Mouse (Mus musculus) urinary bladder, postnatal 36 days (tissue): Measurements from ENCODE around the gene Ykt6.
A peak's percentile ranks its signal among the peaks of the same experiment; 100 is the strongest.
"Not testable (repeated sequence)": the region's sequence is repeated elsewhere in the genome, so short reads cannot be mapped to it uniquely, and the experiment has no call there.

ENCODE experiments used
- DNase-seq, 2 experiments: peaks; one replicate each; pipeline ENCODE4 v3.0.0; 2022; ENCODE audit warnings: low spot score in 2 of 2, mixed read lengths in 1 of 2

The Ykt6 gene

DNA sequence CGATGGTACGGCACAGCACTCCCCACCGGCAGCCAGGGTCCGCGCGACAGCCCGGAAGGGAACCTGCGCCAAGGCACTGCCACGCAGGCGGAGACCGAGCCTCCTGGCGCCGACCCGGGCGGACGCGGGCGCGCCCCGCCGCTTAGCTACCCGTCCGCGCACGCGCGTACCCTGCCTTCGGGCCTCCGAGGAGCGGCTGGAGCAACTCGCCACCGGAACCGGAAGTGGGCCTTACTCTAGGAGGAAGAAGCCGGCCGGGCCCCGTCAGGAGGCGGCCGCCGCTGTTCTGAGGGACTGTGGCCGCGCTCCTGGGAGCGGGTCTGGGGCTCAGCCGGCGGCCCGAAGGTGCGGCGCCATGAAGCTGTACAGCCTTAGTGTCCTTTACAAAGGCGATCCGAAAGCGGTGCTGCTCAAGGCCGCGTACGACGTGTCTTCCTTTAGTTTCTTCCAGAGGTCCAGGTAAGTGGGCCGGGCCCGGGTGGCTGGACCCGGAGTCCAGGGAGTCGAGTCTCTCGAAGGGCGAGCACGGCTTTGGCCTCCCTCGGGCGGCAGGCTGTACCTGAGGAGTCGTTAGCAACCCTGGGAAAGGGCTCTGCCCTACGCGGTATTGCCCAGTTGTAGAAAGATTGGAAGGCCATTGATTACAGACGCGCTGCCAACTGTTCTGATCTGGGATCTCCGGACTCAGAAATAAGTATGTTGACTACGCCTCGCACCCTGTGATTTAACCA, at the start of gene Ykt6:
Gene Ykt6 (plus strand): TSS at position 148 of the 731 bp plus-strand sequence.
- peak; percentile 89 to 97 for DNase-seq

DNA sequence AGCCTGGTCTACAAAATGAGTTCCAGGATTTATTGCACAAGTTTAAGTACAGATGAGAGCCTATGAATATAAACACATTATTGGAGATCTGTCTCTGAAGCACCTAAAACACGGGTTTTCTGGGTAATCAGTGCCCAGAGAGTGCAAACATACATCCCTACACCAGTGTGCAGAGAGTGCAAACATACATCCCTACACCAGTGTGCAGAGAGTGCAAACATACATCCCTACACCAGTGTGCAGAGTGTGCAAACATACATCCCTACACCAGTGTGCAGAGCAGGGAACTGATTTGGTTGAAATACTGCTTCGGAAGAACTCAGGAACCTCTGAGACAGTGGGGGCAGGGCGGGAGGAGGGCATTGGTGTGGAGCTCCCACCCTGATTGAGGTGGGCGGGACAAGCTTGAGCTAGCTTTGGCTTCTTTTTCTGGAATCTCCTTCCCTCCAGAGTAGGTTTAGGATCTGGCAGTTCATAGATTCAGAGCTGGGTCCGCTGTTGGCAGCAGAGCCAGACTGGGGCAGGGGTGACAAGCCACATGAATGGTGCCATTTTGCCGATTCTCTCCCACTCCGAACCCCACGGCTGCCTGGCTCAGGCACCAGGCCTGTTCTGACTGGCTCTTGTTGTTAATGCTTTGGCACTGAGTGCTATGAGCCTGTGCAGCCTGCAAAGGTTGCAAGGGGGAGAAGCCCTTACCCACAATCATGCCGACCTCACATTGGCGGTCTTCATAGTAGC, 49.5 kb upstream of the Ykt6 start:
- no peak for DNase-seq

DNA sequence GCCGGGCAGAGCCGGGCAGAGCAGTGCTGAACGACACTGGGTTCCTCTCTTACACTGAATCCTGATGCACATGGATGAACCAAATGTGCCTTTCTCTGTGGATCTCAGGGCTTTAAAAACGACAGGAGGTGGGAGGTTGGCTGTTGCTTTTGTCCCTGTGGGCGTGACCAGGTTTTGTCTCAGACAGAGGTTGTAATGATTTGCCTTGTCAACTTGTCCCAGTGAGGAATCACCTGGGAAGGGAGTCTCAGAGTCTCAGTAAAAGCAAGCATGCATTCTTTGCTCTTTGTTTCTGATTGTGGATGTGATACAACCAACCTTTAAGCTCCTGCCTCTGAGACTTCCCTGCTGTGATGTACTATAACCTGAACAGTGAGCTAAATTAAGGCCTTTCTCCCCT, 48.4 kb upstream of the Ykt6 start:
- DNase-seq = no peak

DNA sequence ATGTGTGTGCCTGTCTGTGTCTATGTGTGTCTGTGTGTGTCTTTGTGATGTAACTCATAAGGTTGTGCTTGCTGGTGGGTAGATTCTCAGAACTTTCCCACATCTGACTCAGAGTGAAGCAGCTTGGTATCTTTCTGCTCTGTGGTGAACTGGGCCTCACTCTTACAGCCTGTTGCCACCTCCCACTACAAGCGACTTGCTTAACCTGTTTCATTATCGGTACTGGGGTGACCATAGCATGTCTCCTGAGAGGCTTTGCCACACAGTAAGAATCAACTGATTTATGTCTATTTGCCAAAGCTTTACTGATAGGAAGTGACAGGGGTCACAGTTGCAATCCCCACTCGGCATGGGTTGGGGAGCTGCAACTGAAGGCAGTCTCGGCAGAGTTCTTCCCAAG, 46.9 kb upstream of the Ykt6 start:
- no peak for DNase-seq

DNA sequence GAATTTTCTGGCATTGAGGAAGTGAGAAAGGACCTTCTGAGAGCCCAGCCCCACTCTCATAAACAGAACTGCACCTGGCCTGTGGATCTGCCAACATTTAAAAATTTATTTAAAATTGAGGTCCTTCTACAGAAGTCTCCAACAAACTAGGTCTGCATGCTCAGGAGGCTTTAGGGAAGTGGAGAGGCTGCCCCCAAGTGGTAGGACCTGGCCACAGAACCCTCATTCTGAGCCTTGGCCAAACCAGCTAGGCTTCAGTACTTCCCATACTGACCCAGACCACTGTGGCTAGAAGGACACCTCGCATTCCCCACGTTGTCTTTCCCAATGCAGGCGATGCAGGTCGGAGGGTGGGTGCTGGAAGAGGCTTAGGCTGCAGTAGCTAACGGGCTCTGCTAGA, 42.9 kb upstream of the Ykt6 start:
- peak; percentile 58 to 66 for DNase-seq

DNA sequence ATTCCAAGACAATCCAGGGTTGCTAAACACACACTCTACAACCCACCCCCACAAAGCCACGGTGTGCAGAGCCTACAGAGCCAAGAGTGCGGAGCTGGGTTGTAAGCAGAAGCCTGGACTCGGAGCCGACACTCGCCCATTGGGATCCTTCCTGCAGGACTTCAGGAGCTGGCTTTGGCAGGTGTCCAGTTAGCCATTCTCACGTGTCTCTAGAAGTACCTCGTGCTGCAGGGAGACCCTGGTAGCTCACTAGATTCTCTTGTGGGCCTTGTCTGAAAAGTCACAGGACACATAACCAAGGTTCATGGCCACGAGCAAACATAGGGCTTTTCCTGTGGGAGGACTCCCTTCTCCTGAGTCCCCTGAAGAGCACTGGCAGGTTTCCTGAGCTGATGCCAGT, 42.2 kb upstream of the Ykt6 start:
- no peak for DNase-seq

DNA sequence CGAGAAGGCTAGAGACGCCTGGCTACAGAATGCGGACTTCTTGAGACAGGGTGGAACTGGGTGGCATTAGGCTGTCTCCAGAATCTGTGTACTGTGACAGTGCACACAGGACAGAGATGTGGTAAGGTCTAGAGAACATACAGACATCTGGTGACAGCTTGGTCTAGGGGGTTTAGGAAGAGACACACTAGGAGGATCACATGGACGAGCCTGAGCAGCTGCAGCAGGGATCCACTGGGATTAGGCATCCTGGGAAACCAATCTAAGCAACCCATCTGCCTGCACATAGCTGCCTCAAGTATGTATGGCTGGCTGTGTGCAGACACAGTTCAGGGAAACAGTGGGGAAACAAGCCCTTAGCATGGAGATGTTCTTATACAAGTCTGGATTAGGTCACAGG, 41.6 kb upstream of the Ykt6 start:
- no peak for DNase-seq

DNA sequence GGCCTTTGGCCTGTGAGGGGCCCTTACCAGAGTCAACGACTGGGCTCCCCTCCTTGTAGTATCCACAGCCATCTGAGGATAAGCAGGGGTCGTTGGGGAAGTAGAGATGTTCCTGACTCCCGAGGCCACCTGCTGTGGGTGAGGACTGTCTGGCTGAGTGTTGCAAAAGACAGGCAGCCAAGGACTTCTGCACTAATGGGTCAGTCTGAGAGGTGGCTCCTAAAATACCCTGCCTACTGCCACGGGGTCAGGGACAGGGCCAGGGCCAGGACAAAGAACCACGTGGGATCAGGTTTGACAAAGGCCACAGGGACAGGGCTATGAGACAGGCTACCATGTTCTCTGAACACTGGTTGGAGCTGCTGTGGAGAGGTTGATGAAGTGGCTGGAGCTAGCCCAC, 40.6 kb upstream of the Ykt6 start:
- no peak for DNase-seq

DNA sequence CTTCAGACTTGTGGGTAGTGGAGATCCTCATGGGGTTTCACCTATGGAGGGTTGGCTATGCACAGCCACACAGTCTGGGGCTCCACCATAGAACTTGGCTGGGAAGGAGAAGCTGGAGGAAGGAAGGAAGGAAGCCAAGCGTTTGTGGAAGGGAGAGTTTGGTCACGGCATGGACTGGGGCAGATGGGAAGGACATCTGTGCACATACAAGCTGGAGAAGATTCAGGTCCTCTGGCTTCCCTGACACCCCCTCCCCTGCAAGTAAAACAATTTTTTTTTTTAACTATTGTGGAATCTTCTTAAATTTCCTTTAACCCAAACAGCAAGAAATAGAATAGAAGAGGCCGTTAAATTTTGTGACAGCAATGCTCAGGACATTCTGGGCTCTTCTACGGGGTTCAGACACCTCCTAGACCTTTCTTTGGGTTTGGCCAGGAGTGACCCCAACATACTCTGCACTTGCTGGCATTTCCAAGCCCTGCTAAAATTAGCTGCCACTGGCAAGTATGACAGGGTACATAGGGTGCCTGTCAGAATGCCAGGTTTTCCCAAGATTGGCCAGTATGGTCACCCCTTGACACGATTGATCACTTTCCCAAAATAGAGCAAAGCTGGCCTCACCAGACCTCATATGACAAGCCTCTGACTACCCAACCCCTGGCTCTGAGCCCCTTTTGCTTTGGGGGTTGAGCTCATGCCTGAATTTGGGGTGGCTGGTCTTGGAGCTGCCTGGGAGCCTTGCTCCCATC, 39.9 kb upstream of the Ykt6 start:
- DNase-seq = peak in 1 of 2 experiments; percentile 36

DNA sequence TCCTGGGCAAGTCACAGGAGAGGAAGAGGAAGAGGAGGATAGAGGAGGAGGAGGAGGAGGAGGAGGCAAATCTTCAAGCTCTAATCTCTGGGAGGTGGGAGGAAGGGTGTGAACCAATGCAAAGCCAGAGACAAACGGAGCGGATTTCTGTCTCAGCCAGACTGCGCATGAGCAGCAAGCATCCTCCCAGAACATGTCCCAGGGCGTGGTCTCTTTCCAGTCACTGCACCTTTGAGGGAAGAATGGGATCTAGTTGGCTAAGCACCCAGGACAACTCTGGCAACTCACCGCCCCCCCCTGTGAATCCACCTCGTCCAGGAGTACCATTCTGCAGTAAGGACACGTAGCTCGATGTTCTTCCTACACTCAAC, 39.3 kb upstream of the Ykt6 start:
- no peak for DNase-seq

DNA sequence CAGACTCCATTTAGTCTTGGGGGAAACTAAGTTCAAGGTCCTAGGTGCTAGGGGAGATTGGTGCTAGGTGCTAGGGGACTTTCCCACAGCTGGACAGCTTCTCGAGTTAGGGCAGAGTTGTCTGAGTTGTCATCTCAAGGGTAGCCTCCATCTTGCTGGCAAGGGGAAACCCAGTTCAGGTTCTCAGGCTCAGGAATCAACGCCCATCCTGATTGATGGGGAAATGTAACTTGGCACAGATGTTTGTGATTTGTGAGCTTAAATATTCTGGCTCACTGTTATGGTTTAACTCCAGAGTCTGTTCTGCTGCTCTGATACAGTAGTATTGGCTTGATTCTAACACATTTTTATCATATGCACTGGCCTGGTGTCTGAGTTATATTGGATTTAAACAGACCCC, 37.4 kb upstream of the Ykt6 start:
- DNase-seq = no peak

DNA sequence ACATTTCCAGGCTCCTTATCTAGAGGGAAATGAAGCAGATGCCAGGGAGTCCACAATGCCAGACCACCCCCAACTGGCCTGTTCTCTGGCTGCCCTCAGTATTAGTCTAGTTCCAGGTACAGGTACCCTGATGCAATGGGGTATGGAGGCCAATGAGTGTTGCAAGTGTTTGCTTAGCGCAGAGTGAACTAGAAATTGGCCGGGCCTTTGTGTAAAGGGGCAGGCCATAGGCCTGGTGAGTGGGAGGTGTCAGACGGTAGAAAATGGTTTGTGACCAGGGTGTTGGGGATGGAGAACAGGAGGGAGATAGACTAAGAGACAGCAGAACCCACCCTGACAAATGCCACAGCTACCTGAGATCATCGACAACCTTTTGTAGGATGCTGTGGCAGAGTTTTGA, 35.9 kb upstream of the Ykt6 start:
- DNase-seq = no peak

DNA sequence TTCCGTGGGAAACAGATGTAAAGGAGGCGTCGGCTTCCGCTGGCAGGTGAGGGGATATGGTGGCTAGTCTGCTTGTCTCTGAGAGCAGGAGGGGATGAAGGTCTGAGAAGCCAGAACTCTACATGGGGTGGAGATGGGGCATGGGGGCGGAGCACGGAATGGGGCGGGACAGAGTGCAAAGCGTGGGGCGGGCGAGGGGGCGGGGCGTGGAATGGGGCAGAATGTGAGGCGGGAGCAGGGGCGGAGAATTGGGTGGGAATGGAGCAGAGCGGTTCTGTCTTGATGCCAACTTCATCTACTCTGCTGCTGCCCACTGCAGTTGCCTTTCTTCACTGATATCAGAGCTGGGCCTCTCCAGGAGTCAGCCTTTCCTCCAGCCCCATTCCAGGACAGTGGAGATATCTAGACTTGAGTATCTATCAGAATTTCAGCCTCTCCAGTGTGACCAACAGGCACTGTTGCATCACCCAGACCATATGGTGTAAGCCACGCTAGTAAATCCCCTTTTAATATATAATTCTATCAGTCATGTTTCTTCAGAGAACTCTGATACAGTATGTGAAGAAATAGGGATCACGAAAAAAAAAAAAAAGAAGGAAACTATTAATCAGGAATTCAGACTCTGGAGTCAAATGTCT, 35.1 kb upstream of the Ykt6 start:
- no peak for DNase-seq

DNA sequence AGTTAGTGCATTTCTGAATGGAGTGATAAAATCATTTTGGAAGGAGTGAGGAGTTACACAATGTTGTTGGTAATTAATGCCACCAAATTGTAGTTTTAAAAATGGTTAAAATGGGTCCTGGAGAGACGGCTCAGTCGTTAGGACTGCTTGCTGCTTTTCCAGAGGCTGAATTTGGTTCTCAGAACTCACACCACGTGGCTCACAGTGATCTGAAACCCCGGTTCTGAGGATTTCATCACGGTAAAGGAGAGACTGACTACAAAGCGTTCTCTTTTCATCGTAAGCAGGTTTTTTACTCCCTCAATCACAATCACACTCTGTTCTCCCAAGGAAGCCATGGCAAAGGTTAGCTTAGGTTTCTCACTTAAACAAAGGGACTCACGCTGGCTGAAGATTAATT, 30.8 kb upstream of the Ykt6 start:
- no peak for DNase-seq

DNA sequence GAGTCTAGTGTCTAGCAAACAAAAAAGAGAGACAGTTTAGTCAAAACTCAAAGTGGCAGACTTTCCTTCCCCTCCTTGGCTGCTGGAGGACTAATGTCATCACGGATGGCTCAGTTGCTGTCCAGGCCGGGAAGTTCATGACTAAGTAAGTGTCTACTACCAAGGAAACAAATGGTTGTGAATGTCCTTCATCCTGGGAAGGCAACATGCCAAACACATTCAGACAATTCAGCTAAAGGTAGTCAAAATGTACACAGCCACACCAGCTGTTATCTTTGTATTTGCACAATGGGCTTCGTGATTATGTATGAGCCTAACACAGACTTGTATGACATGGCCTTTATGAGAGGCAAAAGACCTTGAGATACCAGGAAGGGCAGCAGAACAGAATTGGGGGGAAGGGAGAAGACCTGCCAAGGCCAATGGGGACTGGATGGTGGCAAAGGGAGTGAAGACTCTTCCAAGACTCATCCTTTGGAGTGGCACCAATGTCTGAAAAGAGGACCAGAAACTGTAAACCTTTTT, 28.7 kb upstream of the Ykt6 start:
- no peak for DNase-seq

DNA sequence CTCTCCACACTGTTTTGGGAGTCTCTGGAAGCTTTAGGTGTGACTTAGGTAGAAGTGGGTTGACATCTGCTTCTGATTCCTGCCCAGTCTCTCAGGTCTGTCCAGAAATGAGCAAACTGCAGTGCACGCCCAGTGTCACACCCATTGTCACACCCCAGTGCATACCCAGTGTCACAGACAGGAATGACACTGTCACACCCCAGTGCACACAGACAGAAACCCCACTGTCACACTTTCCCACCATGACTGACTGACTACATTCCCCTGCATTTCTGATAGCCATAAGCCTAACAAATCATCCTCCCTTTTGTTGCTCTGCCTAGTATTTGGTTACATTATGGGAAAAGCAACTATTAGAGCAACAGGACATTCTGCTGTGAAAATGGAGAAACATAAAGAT, 24.9 kb upstream of the Ykt6 start:
- DNase-seq = no peak

DNA sequence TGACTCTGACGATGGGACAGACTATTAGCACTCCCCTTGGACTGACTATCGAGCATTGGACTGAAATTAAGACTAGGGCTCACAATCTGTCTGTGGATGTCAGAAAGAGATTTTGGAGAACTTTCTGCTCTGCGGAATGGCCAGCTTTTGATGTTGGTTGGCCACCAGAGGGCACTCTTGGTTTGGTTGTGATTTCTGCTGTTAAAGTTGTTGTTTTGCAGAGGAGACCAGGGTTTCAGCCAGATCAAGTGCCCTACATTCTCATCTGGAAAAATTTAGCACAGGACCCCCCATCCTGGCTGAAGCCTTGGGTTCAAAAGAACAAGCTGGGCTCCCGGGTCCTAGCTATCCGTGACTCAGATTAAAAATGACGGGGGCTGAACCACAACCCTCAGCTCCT, 23.5 kb upstream of the Ykt6 start:
- not testable (repeated sequence) for DNase-seq

DNA sequence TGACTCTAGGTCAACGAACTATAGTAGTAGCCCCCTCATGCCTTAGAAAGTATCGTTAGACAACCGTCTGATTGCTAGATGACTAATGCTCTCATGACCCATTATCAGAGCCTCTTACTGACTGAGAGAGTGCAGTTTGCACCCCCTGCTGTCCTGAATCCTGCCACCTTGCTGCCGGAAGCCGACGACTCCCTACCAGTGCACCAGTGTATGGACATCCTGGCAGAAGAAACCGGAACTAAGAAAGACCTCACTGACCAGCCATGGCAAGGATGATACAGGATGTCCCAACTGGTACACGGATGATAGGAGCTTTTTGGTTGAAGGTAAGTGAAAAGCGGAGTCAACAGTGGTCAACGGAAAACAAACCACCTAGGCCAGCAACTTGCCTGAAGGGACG, 21.0 kb upstream of the Ykt6 start:
- DNase-seq = not testable (repeated sequence)

DNA sequence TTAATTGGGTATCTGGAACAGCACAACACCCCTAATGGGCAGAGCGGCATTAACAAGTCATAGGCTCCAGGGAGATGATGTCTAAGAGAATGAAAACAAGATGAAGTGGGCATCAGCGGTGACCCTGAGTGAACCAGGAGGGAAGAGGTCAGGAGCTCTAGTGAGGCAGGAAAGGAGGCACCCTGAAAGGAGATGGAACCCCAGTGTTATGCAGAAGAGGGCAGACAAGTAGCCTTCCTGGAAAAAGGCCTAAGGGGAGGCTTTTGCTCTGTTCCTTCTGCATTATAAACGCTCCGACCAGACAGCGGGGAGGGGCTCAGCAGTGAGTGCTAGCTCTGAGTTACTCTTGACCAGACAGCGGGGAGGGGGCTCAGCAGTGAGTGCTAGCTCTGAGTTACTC, 12.5 kb upstream of the Ykt6 start:
- DNase-seq = no peak

DNA sequence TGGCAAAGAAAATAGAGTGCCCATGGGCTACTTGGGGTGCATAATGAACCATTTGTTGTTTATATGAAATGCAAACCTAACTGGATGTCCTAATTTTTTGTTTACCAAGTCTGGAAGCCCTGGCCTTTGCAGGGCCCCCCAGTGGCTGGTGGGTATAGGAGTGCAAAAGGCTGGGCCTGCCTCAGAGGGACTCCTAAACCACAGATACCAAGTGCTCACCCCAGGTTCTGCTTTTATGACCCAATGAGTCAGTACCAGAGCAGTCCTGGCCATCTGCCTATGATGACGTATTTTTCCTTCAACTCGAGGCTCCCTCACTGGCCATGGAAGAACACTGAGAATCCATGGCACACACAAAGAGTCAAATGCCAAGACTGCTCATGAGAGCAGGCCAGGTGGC, 10.4 kb upstream of the Ykt6 start:
- DNase-seq = no peak

DNA sequence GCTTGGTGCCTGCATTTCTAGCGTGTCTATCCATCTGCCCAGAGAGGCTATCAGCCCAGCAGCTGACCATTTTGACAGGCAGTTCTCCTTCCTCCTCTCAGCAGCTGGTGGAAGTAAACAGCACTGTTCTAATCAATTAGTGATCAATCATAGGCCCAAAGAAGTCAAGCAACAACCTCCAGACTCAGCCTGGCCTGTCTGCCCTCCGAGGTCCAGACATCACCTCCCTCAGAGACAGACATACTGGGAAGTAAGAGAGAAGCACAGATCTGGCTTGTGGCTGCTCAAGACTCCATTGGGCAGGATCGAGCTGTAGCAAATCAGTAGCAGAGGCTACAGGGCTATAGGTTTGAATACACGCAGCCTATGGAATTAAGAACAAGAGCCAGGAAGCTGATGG, 7.7 kb upstream of the Ykt6 start:
- DNase-seq = no peak
